8 mouse cellular contexts compared by ENCODE assay signal in the genomic region with DNA sequence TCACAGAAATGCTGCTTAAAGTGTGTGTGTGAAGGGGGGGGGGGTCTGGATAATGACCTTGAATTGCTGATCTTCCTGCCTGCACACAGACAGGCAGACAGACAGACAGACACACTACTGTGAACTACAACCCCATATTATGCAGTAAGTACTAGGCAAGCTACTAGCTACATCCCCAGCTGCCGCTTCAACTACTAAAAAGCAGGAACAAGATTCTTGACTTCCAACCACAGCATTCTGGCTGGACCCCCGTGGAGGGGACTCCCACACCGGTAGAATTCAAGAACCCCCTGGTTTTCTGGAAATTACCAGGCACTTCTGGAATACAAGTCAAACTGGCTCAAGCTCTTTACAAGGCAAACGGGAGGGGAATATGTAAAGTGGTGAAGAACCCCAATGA. TPM values are rescaled to one million over a fixed set of nuclear protein-coding genes. Genes with fewer than 3 reads are reported as not detected.
DNase-seq lines count a peak whose midpoint lies in the region; ATAC-seq and TF ChIP-seq lines count a peak whose summit lies in the region.

No protein-coding gene starts in this region.

- TF ChIP-seq CTCF in hindbrain, postnatal 0 days (IDR thresholded peaks at IDR 0.05; ENCODE audit: low read depth): no peak

- peak overlapping the region; percentile 71 for H3K4me3 ChIP-seq in kidney, embryonic 16.5 days (ENCODE audit: low read length)
- peak overlapping the region; percentile 70 for H3K4me3 ChIP-seq in embryonic facial prominence, embryonic 11.5 days (ENCODE audit: low read depth, low read length)
- peak overlapping the region; percentile 76 for H3K4me3 ChIP-seq in hindbrain, postnatal 0 days (ENCODE audit: low read length)
- peak overlapping the region; percentile 69 for H3K4me3 ChIP-seq in midbrain, embryonic 16.5 days (ENCODE audit: low read depth, low read length)

- H3K4me1 ChIP-seq in kidney, embryonic 16.5 days (ENCODE audit: insufficient read depth, low read length): peaks cover 45% of the 10 kb centered on the region
- no peaks in the 10 kb centered on the region; the same call in 1 of the 2 replicates for H3K4me1 ChIP-seq in embryonic facial prominence, embryonic 11.5 days (ENCODE audit: control insufficient read depth, insufficient read depth, low read length)
- H3K4me1 ChIP-seq in hindbrain, postnatal 0 days (ENCODE audit: insufficient read depth, low read length): peaks cover 3% of the 10 kb centered on the region
- H3K4me1 ChIP-seq in midbrain, embryonic 16.5 days (ENCODE audit: control insufficient read depth, insufficient read depth, low read length): peaks cover 19% of the 10 kb centered on the region

- peak overlapping the region; percentile 87 for H3K9ac ChIP-seq in kidney, embryonic 16.5 days (replicated peaks; ENCODE audit: low read length)
- peak overlapping the region; percentile 74 for H3K9ac ChIP-seq in embryonic facial prominence, embryonic 11.5 days (replicated peaks; ENCODE audit: low read length)
- peak overlapping the region; percentile 68 for H3K9ac ChIP-seq in hindbrain, postnatal 0 days (replicated peaks; ENCODE audit: low read length)
- H3K9ac ChIP-seq in midbrain, embryonic 16.5 days (ENCODE audit: low read depth, low read length): 0 out of 2 replicates have a peak overlapping the region, but pooled peaks have one; percentile 0

- no peaks in the 10 kb centered on the region for H3K27me3 ChIP-seq in kidney, embryonic 16.5 days (ENCODE audit: insufficient read depth, low read length)
- H3K27me3 ChIP-seq in embryonic facial prominence, embryonic 11.5 days (ENCODE audit: control insufficient read depth, insufficient read depth, low read length): no peaks in the 10 kb centered on the region
- no peaks in the 10 kb centered on the region for H3K27me3 ChIP-seq in hindbrain, postnatal 0 days (ENCODE audit: insufficient read depth, low read length)
- peaks cover 10% of the 10 kb centered on the region for H3K27me3 ChIP-seq in midbrain, embryonic 16.5 days (ENCODE audit: control insufficient read depth, insufficient read depth, low read depth, low read length)

- no peaks in the 10 kb centered on the region for H3K9me3 ChIP-seq in kidney, embryonic 16.5 days (ENCODE audit: low read length)
- no peaks in the 10 kb centered on the region for H3K9me3 ChIP-seq in embryonic facial prominence, embryonic 11.5 days (replicated peaks; ENCODE audit: control insufficient read depth, low read length)
- H3K9me3 ChIP-seq in hindbrain, postnatal 0 days (ENCODE audit: low read length): no peaks in the 10 kb centered on the region
- H3K9me3 ChIP-seq in midbrain, embryonic 16.5 days (replicated peaks; ENCODE audit: control insufficient read depth, low read length, poor library complexity, severe bottlenecking): no peaks in the 10 kb centered on the region

- no peaks in the 10 kb centered on the region for H3K36me3 ChIP-seq in kidney, embryonic 16.5 days (ENCODE audit: insufficient read depth, low read length)
- H3K36me3 ChIP-seq in embryonic facial prominence, embryonic 11.5 days (replicated peaks; ENCODE audit: control insufficient read depth, insufficient read depth, low read depth, low read length): no peaks in the 10 kb centered on the region
- H3K36me3 ChIP-seq in hindbrain, postnatal 0 days (ENCODE audit: insufficient read depth, low read length): no peaks in the 10 kb centered on the region
- H3K36me3 ChIP-seq in midbrain, embryonic 16.5 days (ENCODE audit: control insufficient read depth, insufficient read depth, low read length): no peaks in the 10 kb centered on the region

- H3K27ac ChIP-seq in kidney, embryonic 16.5 days (ENCODE audit: low read length): no peak overlapping the region
- H3K27ac ChIP-seq in embryonic facial prominence, embryonic 11.5 days (replicated peaks; ENCODE audit: low read depth, low read length): no peak overlapping the region
- peak overlapping the region; percentile 78 for H3K27ac ChIP-seq in hindbrain, postnatal 0 days
- H3K27ac ChIP-seq in midbrain, embryonic 16.5 days (ENCODE audit: low read length): no peak overlapping the region

- H3K4me2 ChIP-seq in kidney, embryonic 16.5 days (replicated peaks; ENCODE audit: low read depth, low read length): peak overlapping the region; percentile 77
- peak overlapping the region; percentile 76 for H3K4me2 ChIP-seq in embryonic facial prominence, embryonic 11.5 days (ENCODE audit: low read depth, low read length)
- H3K4me2 ChIP-seq in hindbrain, postnatal 0 days (ENCODE audit: low read depth, low read length): peak overlapping the region; percentile 91
- H3K4me2 ChIP-seq in midbrain, embryonic 16.5 days (ENCODE audit: low read length): peak overlapping the region; percentile 96

- 31% methylated on average over 4 of the region's 4 CpGs for WGBS in kidney, embryonic 16.5 days
- 25% methylated on average over 4 of the region's 4 CpGs for WGBS in embryonic facial prominence, embryonic 11.5 days
- 45% methylated on average over 4 of the region's 4 CpGs for WGBS in hindbrain, postnatal 0 days
- WGBS in midbrain, embryonic 16.5 days: 41% methylated on average over 4 of the region's 4 CpGs

- intact Hi-C loops in left cerebral cortex, postnatal 25 days (cut with DNase I): loop anchor here (5.0 kb wide), 1 partner anchor 33 kb away; no protein-coding TSS in a partner anchor

- no peak for ATAC-seq in kidney, embryonic 16.5 days (ENCODE audit: low FRiP score, low TSS enrichment)
- ATAC-seq in embryonic facial prominence, embryonic 11.5 days (replicated peaks; ENCODE audit: insufficient number of reproducible peaks, low FRiP score, low TSS enrichment, low read depth): no peak
- ATAC-seq in hindbrain, postnatal 0 days: no peak
- no peak for ATAC-seq in midbrain, embryonic 16.5 days

- DNase-seq in kidney, postnatal 14 days: no peak
- DNase-seq in embryonic facial prominence, embryonic 11.5 days (ENCODE audit: low spot score): no peak
- DNase-seq in hindbrain, postnatal 0 days (ENCODE audit: low spot score): no peak
- no peak for DNase-seq in cerebellum, adult 11-12 months
- no peak for DNase-seq in cerebellum, adult 8-10 months
- DNase-seq in left cerebral cortex, postnatal 25 days (ENCODE audit: low spot score in 2 of 2): no peak

RNA-seq across cellular contexts. Expression of a gene that starts 1.9 kb away (rescaled TPM):
- 14.8 and 15.2 TPM in 2 replicates for polyA plus RNA-seq in kidney, embryonic 16.5 days (2015; fragmentation: Nextera tagmentation; extraction: Ambion mirVana)
- polyA plus RNA-seq in embryonic facial prominence, embryonic 11.5 days (2014; fragmentation: Nextera tagmentation; extraction: Ambion mirVana): 20.6 and 21.4 TPM in 2 replicates
- 7.4 and 11.1 TPM in 2 replicates for total RNA-seq in hindbrain, postnatal 0 days (2014; rRNA removed)
- 5.7 and 6.0 TPM in 2 replicates for polyA plus RNA-seq in hindbrain, postnatal 0 days (2015; fragmentation: Nextera tagmentation; extraction: Ambion mirVana)
- 4.2 and 4.6 TPM in 2 replicates for polyA plus RNA-seq in midbrain, embryonic 16.5 days (2015; fragmentation: Nextera tagmentation; extraction: Ambion mirVana)
- total RNA-seq in left cerebral cortex, postnatal 25 days (2021): 10 to 100 TPM; 30.4 to 37.3 TPM

Comparison
In these comparisons a context has a peak if more than half of its experiments do, and no peak if none do; other contexts are left out.
1. H3K9ac ChIP-seq: peak in every context shown above with its lines; median percentile 87 in kidney, embryonic 16.5 days; 74 in embryonic facial prominence, embryonic 11.5 days; 68 in hindbrain, postnatal 0 days; 0 in midbrain, embryonic 16.5 days.